Mouse (Mus musculus) small intestine, adult 2 months (tissue): Measurements from ENCODE around the gene Matn4.

ENCODE experiments used
- CTCF ChIP-seq: fragments of 200-500 bp; IDR thresholded peaks from 2 replicates; pipeline ENCODE4 v1.5.1; 2012; ENCODE audit warnings: low read depth, mild to moderate bottlenecking, control low read depth, inconsistent platforms, low read length, moderate library complexity, mixed read lengths; ENCODE audit not compliant: insufficient replicate concordance, insufficient read length; ENCODE audit errors: extremely low read depth
- POLR2A ChIP-seq: fragments of 200-500 bp; IDR thresholded peaks from 2 replicates; pipeline ENCODE4 v1.6.1; 2012; ENCODE audit warnings: low read depth, mild to moderate bottlenecking, control low read depth, inconsistent platforms, low read length, moderate library complexity

- TF ChIP-seq POLR2A = no peak
- no peak for TF ChIP-seq CTCF
These were observed 559 bp upstream of the Matn4 start for GRCm38 (mm10) chr2:164405519-164405918.
